Mouse (Mus musculus): ENCODE data around the gene Ogg1.

Ogg1 gene

GRCm38 (mm10) chr6:113370194-113370929 is 43.6 kb downstream of the Ogg1 start:
- DNase-seq (ENCODE audit: low spot score in 2 of 2): no peak

DNA sequence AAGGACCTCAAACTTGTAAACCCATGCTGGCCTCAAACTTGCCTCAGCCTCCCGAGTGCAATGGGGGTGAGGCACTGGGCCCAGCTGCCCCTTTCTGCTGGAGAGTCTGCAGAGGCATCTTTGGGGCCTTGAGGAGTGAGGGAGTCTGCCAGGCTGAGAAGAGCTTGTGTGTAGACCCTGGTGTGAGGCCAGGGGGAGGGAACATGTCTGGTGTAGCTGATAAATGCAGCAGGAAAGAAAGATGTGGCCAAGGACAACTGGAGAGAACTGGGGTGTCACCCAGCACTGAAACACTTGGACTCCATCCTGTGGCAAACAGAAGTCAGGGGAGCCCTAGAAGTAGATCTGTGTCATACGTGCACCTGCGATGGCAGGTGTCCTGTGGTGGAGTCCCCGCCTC is 46.7 kb downstream of the Ogg1 start:
- no peak for DNase-seq (ENCODE audit: low spot score in 2 of 2)

GRCm38 (mm10) chr6:113377172-113377495 is 50.4 kb downstream of the Ogg1 start:
- DNase-seq (ENCODE audit: low spot score in 2 of 2): no peak

GRCm38 (mm10) chr6:113377496-113378385 is 51.0 kb downstream of the Ogg1 start, which contains the start of the genes Tada3 and Arpc4:
TSS of gene Tada3 (minus strand) at chr6:113377883.
TSS of gene Arpc4 (plus strand) at chr6:113378115.
- peak; percentile 87 to 89 for DNase-seq (ENCODE audit: low spot score in 2 of 2)

DNA sequence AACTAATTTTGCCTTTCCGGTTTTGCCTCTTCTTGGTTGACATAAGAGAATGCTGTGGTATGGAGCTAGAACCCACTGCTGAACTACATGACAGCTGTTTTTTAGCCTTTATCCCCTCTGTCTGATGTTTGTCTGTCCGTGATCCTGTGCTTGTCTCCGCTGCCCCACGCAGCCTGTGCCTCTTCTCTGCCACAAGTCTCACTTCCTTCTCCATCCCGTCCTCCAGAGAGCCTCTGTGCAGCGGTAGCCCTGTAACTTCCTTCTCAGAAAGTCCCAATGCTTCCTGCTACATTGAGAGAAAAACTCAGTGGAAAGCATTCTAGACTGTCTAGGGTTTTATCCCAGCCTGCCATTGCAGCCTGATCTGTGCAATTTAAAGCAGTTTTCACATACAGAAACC is 52.5 kb downstream of the Ogg1 start:
- no peak for DNase-seq (ENCODE audit: low spot score in 2 of 2)

DNA sequence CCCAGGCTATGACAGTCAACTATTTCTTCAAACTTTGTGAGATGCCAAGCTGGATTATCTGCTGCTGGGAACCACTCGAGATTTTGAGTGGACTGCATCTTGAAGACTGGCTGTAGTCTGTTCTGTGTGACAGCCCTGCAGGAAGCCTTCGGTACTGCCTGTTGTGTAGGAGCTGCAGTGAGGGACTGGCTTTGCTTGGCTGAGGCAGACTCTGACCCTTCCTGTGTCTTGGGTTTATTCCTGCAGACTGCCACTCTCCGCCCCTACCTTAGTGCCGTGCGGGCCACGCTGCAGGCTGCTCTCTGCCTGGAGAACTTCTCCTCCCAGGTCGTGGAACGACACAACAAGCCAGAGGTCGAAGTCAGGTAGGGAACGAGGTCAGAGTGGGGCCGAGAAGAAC is 53.7 kb downstream of the Ogg1 start:
- no peak for DNase-seq (ENCODE audit: low spot score in 2 of 2)

- no peak for DNase-seq (ENCODE audit: low spot score in 2 of 2)
Measured at GRCm38 (mm10) chr6:113384351-113384927, 57.7 kb downstream of the Ogg1 start.
